Mouse (Mus musculus): ENCODE data around the gene Tnfrsf23. TPM values are rescaled to one million over a fixed set of nuclear protein-coding genes. Genes with fewer than 3 reads are reported as not detected.
A peak's percentile ranks its signal among the peaks of the same experiment; 100 is the strongest.

Tnfrsf23 gene
- polyA plus RNA-seq (2012; rRNA removed) = 1.5 and 2.3 TPM in 2 replicates

DNA sequence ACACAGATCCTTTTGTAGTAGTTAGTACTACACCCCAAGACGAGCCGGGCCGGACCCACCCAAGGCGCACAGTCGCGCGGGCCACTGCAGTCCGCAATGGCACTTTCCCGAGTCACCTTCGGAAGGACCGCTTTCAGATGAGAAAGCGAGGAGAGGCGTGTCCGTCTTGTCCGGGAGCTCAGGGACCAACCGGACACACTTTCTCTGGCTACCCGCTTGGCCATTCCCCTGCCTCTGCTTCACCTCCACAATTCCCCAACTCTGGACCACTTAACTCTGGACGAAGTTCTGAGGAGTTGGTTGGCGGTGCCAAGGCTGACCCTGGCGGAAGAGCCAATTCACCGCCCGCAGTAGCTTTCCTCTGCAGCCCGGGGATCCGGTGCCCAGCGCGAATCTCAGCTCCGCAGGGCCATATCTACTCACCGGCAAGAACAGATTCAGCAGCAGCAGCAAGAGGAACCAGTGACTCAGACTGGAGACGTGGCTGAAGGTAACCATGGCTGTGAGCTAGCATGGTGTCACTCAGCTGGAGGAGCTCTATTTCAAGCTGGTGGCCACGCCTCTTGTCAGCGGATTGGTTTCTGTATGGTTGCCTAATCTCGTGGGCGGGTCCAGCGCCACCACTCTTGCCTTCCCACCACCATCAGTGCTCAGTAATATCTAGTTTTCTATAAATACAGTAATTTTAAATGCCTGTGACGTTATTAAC is at the start of gene Tnfrsf23:
Gene Tnfrsf23 (minus strand): TSS at position 514 of the 709 bp plus-strand sequence.
- TF ChIP-seq POLR2A (IDR thresholded peaks at IDR 0.05; ENCODE audit: borderline replicate concordance, extremely low read depth, insufficient read depth, insufficient read length, poor library complexity, severe bottlenecking) (no peak), CTCF (IDR thresholded peaks at IDR 0.05; ENCODE audit: borderline replicate concordance, extremely low read depth, insufficient read depth, insufficient read length) (no peak)
- peak; percentile 84 for DNase-seq (ENCODE audit: low read depth)

DNA sequence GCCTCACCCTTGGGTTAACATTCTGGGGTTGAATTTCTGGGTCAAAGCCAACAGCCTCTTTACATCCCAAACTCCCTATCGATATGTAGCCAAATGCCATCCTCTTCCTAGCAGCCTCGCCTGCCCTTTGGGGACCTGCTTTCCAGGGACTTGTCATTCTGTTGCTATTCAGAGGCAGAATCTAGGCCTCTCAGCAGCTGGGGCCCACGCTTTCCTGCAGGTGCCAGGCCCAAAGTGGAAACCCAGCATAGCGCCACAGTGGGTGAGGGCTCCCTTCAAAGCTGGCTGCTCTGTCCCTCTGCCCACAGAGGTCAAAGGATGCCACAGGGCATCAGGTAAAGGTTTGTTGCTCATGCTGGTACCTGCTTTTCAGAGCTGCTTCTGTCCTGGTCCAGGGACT is 48.1 kb upstream of the Tnfrsf23 start:
- TF ChIP-seq CTCF (IDR thresholded peaks at IDR 0.05; ENCODE audit: borderline replicate concordance, extremely low read depth, insufficient read depth, insufficient read length) = no peak
- no peak for DNase-seq (ENCODE audit: low read depth)

DNA sequence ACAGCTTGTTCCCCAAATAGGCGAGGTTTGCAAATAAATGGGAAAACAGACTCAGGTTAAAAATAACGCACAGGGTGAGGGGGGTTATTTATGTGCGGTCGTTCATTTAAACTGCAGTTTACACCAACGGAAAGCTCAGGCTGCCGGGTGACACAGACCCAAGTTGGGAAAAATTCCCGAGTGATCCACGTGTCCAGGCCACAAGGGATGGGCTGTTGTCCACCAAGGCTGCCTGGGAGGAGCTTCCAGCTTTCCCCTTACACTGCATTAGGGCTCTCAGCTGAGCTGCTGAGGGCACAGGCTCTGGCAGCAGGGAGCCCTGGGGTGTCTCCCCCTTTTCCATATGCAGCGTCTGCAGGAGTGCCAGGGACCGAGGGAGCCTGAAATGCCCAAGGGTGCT is 44.2 kb upstream of the Tnfrsf23 start:
- TF ChIP-seq POLR2A (IDR thresholded peaks at IDR 0.05; ENCODE audit: borderline replicate concordance, extremely low read depth, insufficient read depth, insufficient read length, poor library complexity, severe bottlenecking) = no peak
- TF ChIP-seq CTCF (IDR thresholded peaks at IDR 0.05; ENCODE audit: borderline replicate concordance, extremely low read depth, insufficient read depth, insufficient read length) = no peak
- DNase-seq (ENCODE audit: low read depth) = no peak

DNA sequence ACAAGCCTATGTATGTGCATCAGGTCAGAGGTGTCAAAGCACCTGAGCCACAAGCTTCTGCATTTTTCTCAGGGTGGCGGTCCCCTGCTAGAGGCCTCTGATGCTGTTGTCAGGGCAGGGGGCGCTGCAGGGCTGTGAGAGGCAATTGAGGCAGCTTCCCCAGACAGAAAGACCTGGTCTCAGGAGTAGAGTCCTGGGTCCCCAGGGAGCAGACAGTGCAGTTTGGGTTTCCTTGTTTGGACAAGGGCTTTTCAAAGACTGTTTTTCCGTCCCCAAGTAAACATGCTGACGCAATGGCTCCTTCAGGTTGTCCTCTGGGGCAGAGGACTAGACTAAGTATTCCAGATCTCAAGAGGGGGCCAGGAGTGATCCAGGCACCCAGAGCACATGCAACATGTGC is 40.7 kb upstream of the Tnfrsf23 start:
- no peak for DNase-seq (ENCODE audit: low read depth)
- TF ChIP-seq CTCF (IDR thresholded peaks at IDR 0.05; ENCODE audit: borderline replicate concordance, extremely low read depth, insufficient read depth, insufficient read length) (no peak), POLR2A (IDR thresholded peaks at IDR 0.05; ENCODE audit: borderline replicate concordance, extremely low read depth, insufficient read depth, insufficient read length, poor library complexity, severe bottlenecking) (no peak)

DNA sequence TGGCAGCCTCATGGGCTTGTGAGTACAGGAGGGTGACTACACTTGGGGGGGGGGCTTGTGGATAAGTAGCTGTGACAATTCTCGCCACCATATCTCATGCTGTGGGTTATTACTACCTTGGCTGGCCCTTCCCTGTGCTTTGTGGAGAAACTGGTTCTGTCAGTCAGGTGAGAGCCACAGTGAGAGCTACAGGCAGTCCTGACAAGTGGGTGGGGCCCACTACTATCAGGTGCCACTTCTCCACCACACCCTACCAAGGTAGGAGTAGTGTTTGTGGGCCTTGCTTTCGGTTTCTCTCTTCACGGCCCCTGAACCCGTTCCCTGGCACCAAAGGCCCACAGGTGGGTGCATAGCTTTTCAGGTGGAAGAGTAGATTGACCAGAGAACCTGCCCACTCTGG is 38.2 kb upstream of the Tnfrsf23 start:
- TF ChIP-seq POLR2A (IDR thresholded peaks at IDR 0.05; ENCODE audit: borderline replicate concordance, extremely low read depth, insufficient read depth, insufficient read length, poor library complexity, severe bottlenecking) (no peak), CTCF (IDR thresholded peaks at IDR 0.05; ENCODE audit: borderline replicate concordance, extremely low read depth, insufficient read depth, insufficient read length) (no peak)
- DNase-seq (ENCODE audit: low read depth) = no peak

DNA sequence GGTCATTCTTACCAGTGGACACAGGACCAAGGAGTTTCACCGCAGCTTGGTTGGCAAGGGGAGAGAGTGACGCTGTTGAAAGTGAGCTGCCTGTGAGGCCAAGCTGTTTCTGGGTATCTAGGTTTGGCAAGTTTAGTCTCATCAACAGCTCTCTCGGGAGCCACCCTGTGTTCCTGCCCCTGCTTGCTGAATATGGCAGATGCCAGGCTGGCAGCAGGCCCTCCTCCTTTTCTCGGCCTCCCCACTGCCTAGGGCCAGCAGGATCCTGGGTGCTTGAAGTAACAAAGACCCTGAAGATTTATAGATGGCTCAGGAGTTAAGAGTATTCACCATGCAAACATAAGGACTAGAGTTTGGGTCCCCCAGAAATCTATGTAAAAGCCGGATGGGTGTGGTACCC is 37.0 kb upstream of the Tnfrsf23 start:
- DNase-seq (ENCODE audit: low read depth) = peak; percentile 75
- no peak for TF ChIP-seq CTCF (IDR thresholded peaks at IDR 0.05; ENCODE audit: borderline replicate concordance, extremely low read depth, insufficient read depth, insufficient read length)
- no peak for TF ChIP-seq POLR2A (IDR thresholded peaks at IDR 0.05; ENCODE audit: borderline replicate concordance, extremely low read depth, insufficient read depth, insufficient read length, poor library complexity, severe bottlenecking)

DNA sequence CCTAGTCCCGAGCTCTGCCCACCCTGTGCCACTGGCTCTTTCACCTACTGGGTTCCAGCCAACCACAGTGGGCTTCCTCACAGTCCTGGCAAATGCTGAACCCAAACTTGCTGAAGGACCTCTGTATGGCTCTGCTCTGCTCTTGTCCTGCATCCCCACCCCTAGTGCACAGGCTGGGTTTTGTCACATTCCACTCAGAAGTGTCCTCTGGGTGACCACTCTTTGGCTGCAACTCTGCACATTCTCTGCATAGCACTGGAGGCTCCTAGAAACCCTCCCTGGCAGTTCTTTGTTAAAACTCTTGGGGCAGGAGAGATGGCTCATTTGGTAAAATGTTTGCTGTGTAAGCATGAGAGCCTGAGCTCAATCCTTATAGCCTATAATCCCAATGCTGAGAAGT is 32.1 kb upstream of the Tnfrsf23 start:
- peak; percentile 23 for DNase-seq (ENCODE audit: low read depth)
- TF ChIP-seq POLR2A (IDR thresholded peaks at IDR 0.05; ENCODE audit: borderline replicate concordance, extremely low read depth, insufficient read depth, insufficient read length, poor library complexity, severe bottlenecking) (no peak), CTCF (IDR thresholded peaks at IDR 0.05; ENCODE audit: borderline replicate concordance, extremely low read depth, insufficient read depth, insufficient read length) (no peak)

DNA sequence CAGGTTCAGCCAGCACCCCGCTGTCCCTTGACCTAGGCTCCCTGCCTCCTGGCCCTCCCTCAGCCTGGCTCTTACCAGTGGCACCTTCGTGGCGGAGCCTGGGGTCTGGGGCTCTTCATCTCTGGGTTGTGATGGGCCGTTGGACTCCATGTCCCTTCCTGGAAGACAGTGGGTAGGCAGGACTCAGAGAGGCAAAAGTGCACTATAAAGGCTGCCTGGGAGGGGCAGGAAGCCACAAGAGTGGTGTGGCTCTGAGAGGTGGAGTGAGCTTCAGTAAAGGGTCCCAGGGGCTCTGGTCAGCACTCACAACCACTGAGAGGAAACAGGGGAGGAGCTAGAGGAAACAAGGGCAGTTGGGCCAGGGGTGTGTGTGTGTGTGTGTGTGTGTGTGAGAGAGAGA is 27.7 kb upstream of the Tnfrsf23 start:
- no peak for DNase-seq (ENCODE audit: low read depth)
- no peak for TF ChIP-seq CTCF (IDR thresholded peaks at IDR 0.05; ENCODE audit: borderline replicate concordance, extremely low read depth, insufficient read depth, insufficient read length)
- TF ChIP-seq POLR2A (IDR thresholded peaks at IDR 0.05; ENCODE audit: borderline replicate concordance, extremely low read depth, insufficient read depth, insufficient read length, poor library complexity, severe bottlenecking) = no peak

DNA sequence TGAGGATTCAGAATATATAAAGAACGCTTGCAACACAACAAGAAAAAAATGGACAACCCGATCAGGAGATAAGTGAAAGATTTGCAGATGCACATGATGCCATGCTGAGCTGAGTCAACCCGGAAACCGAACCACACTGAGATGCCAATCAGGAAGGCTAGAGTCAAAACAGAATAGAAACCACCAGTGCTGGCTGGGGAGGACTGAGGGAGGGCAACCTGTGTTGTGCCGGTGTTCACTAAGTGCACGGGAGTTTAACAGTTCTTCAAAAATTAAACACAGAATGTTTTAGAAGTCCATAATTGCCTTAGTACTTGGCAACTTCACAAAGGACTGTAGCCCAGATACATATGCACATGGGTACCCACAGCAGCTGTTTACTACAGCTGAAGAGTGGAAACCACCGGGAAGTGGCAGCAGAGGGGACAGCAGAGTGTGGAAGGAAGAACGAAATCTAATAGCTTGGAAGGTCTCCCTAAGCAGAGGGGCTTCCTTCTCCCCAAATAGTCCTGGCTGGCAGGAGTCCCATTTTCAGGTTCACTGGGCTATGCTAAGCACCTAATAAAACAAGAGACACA is 27.2 kb upstream of the Tnfrsf23 start:
- peak; percentile 17 for DNase-seq (ENCODE audit: low read depth)
- TF ChIP-seq CTCF (IDR thresholded peaks at IDR 0.05; ENCODE audit: borderline replicate concordance, extremely low read depth, insufficient read depth, insufficient read length) (no peak), POLR2A (IDR thresholded peaks at IDR 0.05; ENCODE audit: borderline replicate concordance, extremely low read depth, insufficient read depth, insufficient read length, poor library complexity, severe bottlenecking) (no peak)

DNA sequence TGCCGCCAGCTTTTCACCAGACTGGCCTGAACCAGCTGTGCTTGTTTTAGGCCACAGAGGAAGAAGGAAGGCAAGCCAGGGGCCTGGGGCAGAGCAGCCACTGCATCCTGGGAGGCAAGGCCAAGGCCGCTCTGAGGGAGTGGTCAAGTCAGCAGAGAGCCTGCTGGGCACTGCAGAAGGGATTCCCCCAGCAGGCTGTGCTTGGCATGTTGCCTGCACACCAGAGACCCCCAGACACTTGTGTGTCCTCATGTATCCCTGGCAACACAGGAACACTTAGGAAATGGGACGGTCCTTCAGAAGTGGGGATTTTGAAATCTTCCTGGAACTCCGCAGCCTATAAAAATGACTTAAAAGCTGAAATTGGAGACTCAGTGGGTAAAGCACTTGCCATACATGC is 26.4 kb upstream of the Tnfrsf23 start:
- peak; percentile 52 for DNase-seq (ENCODE audit: low read depth)
- TF ChIP-seq CTCF (IDR thresholded peaks at IDR 0.05; ENCODE audit: borderline replicate concordance, extremely low read depth, insufficient read depth, insufficient read length) = no peak
- no peak for TF ChIP-seq POLR2A (IDR thresholded peaks at IDR 0.05; ENCODE audit: borderline replicate concordance, extremely low read depth, insufficient read depth, insufficient read length, poor library complexity, severe bottlenecking)

DNA sequence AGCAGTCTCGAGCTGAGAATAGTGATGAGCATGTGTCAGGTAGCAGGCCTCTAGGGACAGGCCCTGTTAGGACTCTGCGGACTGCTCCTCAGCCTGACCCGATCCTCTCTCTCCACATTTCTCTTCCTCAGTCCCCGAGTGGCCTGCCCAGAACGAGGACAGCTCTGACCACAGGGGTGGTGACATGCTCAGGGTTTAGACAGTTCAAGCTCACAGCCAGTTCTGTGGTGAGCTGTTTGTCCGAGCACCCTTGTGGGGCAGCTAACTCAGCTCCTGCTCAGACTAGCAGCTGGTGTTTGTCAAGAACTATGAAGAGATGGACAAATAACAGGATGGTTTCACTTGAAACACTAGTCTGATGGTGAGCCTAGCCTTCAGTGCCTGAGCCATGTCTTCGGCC is 25.7 kb upstream of the Tnfrsf23 start:
- DNase-seq (ENCODE audit: low read depth) = no peak
- TF ChIP-seq CTCF (IDR thresholded peaks at IDR 0.05; ENCODE audit: borderline replicate concordance, extremely low read depth, insufficient read depth, insufficient read length) (no peak), POLR2A (IDR thresholded peaks at IDR 0.05; ENCODE audit: borderline replicate concordance, extremely low read depth, insufficient read depth, insufficient read length, poor library complexity, severe bottlenecking) (no peak)

DNA sequence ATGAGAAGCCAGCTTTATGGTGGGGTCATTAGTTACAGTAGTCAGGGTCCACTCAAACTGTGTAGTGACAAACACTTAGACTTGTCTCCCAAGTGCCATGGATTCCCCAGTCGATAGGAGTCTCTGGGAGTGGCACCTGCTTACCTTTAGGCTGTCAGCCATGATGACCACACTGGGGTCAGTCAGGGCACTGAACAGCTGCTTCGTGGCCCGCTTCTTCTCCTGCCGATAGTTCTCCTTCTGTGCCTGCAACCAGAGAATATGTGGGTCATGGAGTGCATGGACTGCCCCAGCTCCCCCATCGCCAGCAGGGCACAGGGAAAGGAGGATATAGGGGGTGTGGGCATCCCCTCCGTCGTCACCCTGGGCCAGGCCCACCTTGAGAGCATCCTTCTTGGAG is 23.7 kb upstream of the Tnfrsf23 start:
- TF ChIP-seq POLR2A (IDR thresholded peaks at IDR 0.05; ENCODE audit: borderline replicate concordance, extremely low read depth, insufficient read depth, insufficient read length, poor library complexity, severe bottlenecking) (no peak), CTCF (IDR thresholded peaks at IDR 0.05; ENCODE audit: borderline replicate concordance, extremely low read depth, insufficient read depth, insufficient read length) (no peak)
- no peak for DNase-seq (ENCODE audit: low read depth)
